Mouse (Mus musculus) brain, embryonic 18.5 days (tissue): ENCODE measurements around the gene Gm3002.
"Not testable (repeated sequence)": the region's sequence is repeated elsewhere in the genome, so short reads cannot be mapped to it uniquely, and the experiment has no call there.

ENCODE experiments used
- DNase-seq: peaks from one replicate; pipeline ENCODE4 v3.0.0-alpha.2; 2012; ENCODE audit warnings: low read depth, low spot score

The Gm3002 gene

GRCm38 (mm10) chr14:3809774-3810173, at the start of gene Gm3002:
Gene Gm3002 (plus strand): TSS chr14:3810074.
- not testable (repeated sequence) for DNase-seq

DNA sequence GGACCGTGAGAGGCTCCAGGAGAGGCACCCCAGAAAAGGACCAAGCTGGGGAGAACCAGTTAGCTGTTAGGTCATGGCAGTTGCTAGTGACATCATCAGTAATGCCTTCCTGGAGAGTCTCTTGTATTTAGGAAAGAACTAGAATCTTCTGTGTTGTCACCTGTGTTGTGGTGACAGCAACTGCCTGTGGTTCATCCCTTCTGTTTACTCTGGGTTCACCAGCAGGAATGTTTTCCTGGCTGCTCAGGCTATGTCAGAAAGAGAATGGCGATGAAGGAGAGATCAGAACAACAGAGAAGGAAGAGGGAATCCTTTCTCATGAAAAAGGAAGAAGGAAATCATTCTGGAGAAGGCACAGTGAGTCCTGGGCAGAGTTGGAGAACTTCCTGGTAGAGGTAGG, 36.1 kb downstream of the Gm3002 start, which contains the start of gene Gm3033:
Gene Gm3033 (plus strand): TSS at position 301 of the 400 bp plus-strand sequence.
- DNase-seq = not testable (repeated sequence)

- not testable (repeated sequence) for DNase-seq
Measured at GRCm38 (mm10) chr14:3883872-3884271, 74.0 kb downstream of the Gm3002 start, which contains the start of gene Gm2916. Gene Gm2916 (plus strand): TSS chr14:3884172.

DNA sequence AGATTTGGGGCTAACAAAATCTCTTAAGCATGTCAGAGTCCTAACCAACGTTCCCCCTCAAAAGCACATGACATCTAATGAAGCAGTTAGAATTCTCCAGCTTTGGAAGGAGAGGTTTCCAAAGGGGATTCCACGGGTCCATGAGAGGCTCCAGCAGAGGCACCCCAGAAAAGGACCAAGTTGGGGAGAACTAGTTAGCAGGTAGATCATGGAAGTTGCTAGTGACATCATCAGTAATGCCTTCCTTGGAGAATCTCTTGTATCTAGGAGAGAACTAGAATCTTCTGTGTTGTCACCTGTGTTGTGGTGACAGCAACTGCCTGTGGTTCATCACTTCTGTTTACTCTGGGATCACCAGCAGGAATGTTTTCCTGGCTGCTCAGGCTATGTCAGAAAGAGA, 121.6 kb downstream of the Gm3002 start, which contains the start of gene Gm3029:
Gene Gm3029 (plus strand): TSS at position 301 of the 400 bp plus-strand sequence.
- DNase-seq = not testable (repeated sequence)

DNA sequence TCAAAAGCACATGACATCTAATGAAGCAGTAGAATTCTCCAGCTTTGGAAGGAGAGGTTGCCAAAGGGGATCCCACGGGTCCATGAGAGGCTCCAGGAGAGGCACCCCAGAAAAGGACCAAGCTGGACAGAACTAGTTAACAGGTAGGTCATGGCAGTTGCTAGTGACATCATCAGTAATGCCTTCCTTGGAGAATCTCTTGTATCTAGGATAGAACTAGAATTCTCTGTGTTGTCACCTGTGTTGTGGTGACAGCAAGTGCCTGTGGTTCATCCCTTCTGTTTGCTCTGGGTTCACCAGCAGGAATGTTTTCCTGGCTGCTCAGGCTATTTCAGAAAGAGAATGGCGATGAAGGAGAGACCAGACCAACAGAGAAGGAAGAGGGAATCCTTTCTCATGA, 153.4 kb downstream of the Gm3002 start, which contains the start of gene Gm3095:
Gene Gm3095 (plus strand): TSS at position 301 of the 400 bp plus-strand sequence.
- not testable (repeated sequence) for DNase-seq

- DNase-seq = not testable (repeated sequence)
Measured at GRCm38 (mm10) chr14:3998094-3998493, 188.2 kb downstream of the Gm3002 start, which contains the start of gene Gm3099. Gene Gm3099 (plus strand): TSS chr14:3998394.
